Mouse (Mus musculus): ENCODE data around the gene Olfr1196.

DNA sequence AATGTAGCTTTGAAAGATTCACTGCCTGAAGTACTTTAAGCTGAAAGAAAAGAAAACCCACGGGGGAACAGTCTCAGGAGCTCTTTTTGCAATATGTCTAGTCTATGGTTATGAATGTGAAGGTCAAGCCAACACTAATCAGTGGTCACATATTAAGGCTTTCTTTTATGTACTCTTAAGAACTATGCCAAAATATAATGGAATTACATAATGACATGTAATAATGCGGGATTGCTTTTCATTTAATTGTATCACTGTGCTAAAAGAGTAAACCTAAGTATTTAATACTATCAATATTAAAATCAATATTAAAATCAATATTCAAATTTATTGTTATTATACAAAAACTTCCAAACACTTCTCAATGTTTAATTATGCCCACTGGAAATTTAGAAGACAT, at the start of gene Olfr1196:
- TF ChIP-seq POLR2A (IDR thresholded peaks at IDR 0.05; ENCODE audit: low read depth, low read length) (no peak), CTCF (IDR thresholded peaks at IDR 0.05; ENCODE audit: borderline replicate concordance, insufficient read depth, low read length) (no peak)

Data from embryonic fibroblast, embryonic 13.5 days (primary cell).